Mouse (Mus musculus): Measurements from ENCODE around the gene Btrc. TPM values are rescaled to one million over a fixed set of nuclear protein-coding genes. Genes with fewer than 3 reads are reported as not detected.

Btrc gene
- polyA plus RNA-seq, 1 experiment from 2014 or later, result 30.9 TPM

- Histone ChIP-seq H3K27ac (ENCODE audit: low read length) (no peak overlapping the region), H3K9ac (ENCODE audit: low read length) (no peak overlapping the region), H3K4me1 (ENCODE audit: control insufficient read depth, insufficient read depth, low read length) (peaks cover 3% of the 10 kb centered on the region), H3K9me3 (replicated peaks; ENCODE audit: control insufficient read depth, low read length) (no peaks in the 10 kb centered on the region), H3K36me3 (ENCODE audit: control insufficient read depth, insufficient read depth) (no peaks in the 10 kb centered on the region), H3K4me3 (ENCODE audit: low read length) (no peak overlapping the region), H3K27me3 (ENCODE audit: control insufficient read depth, insufficient read depth, low read length) (no peaks in the 10 kb centered on the region), H3K4me2 (ENCODE audit: low read depth, low read length) (no peak overlapping the region)
- WGBS, result 73% methylated on average over 7 of the region's 7 CpGs
- no peak for ATAC-seq (replicated peaks; ENCODE audit: extremely low read depth, insufficient read depth, low FRiP score)
Observed at GRCm38 (mm10) chr19:45491246-45491645, 127.7 kb downstream of the Btrc start.

- H3K36me3 ChIP-seq (ENCODE audit: control insufficient read depth, insufficient read depth), result no peaks in the 10 kb centered on the region
- H3K4me1 ChIP-seq (ENCODE audit: control insufficient read depth, insufficient read depth, low read length), result no peaks in the 10 kb centered on the region
- H3K27ac ChIP-seq (ENCODE audit: low read length), result no peak overlapping the region
- H3K4me3 ChIP-seq (ENCODE audit: low read length), result no peak overlapping the region
- no peaks in the 10 kb centered on the region for H3K9me3 ChIP-seq (replicated peaks; ENCODE audit: control insufficient read depth, low read length)
- ATAC-seq (replicated peaks; ENCODE audit: extremely low read depth, insufficient read depth, low FRiP score), result no peak
- no peak overlapping the region for H3K9ac ChIP-seq (ENCODE audit: low read length)
- 88% methylated on average over 10 of the region's 10 CpGs for WGBS
- no peaks in the 10 kb centered on the region for H3K27me3 ChIP-seq (ENCODE audit: control insufficient read depth, insufficient read depth, low read length)
- H3K4me2 ChIP-seq (ENCODE audit: low read depth, low read length), result no peak overlapping the region
Observed at GRCm38 (mm10) chr19:45494121-45494775, 130.7 kb downstream of the Btrc start.

GRCm38 (mm10) chr19:45505446-45505845 is 141.9 kb downstream of the Btrc start:
- H3K27me3 ChIP-seq (ENCODE audit: control insufficient read depth, insufficient read depth, low read length), result no peaks in the 10 kb centered on the region
- no peak overlapping the region for H3K4me2 ChIP-seq (ENCODE audit: low read depth, low read length)
- H3K9me3 ChIP-seq (replicated peaks; ENCODE audit: control insufficient read depth, low read length), result no peaks in the 10 kb centered on the region
- no peak overlapping the region for H3K27ac ChIP-seq (ENCODE audit: low read length)
- H3K4me1 ChIP-seq (ENCODE audit: control insufficient read depth, insufficient read depth, low read length), result peaks cover 10% of the 10 kb centered on the region
- H3K4me3 ChIP-seq (ENCODE audit: low read length), result no peak overlapping the region
- ATAC-seq (replicated peaks; ENCODE audit: extremely low read depth, insufficient read depth, low FRiP score), result no peak
- WGBS, result 88% methylated on average over 7 of the region's 7 CpGs
- no peak overlapping the region for H3K9ac ChIP-seq (ENCODE audit: low read length)
- H3K36me3 ChIP-seq (ENCODE audit: control insufficient read depth, insufficient read depth), result peaks cover 5% of the 10 kb centered on the region; the same call in 1 of the 2 replicates

GRCm38 (mm10) chr19:45507531-45507930 is 144.0 kb downstream of the Btrc start:
- Histone ChIP-seq H3K9ac (ENCODE audit: low read length) (peak overlapping the region; percentile 43), H3K27me3 (ENCODE audit: control insufficient read depth, insufficient read depth, low read length) (no peaks in the 10 kb centered on the region), H3K4me1 (ENCODE audit: control insufficient read depth, insufficient read depth, low read length) (peaks cover 10% of the 10 kb centered on the region), H3K4me3 (ENCODE audit: low read length) (peak overlapping the region; percentile 6; the same call in 1 of the 2 replicates), H3K36me3 (ENCODE audit: control insufficient read depth, insufficient read depth) (peaks cover 5% of the 10 kb centered on the region; the same call in 1 of the 2 replicates), H3K9me3 (replicated peaks; ENCODE audit: control insufficient read depth, low read length) (no peaks in the 10 kb centered on the region), H3K4me2 (ENCODE audit: low read depth, low read length) (peak overlapping the region; percentile 53), H3K27ac (ENCODE audit: low read length) (peak overlapping the region; percentile 65)
- peak; percentile 80 for ATAC-seq (replicated peaks; ENCODE audit: extremely low read depth, insufficient read depth, low FRiP score)
- 33% methylated on average over 19 of the region's 19 CpGs for WGBS

- H3K9ac ChIP-seq (ENCODE audit: low read length), result no peak overlapping the region
- H3K9me3 ChIP-seq (replicated peaks; ENCODE audit: control insufficient read depth, low read length), result no peaks in the 10 kb centered on the region
- no peak for ATAC-seq (replicated peaks; ENCODE audit: extremely low read depth, insufficient read depth, low FRiP score)
- H3K36me3 ChIP-seq (ENCODE audit: control insufficient read depth, insufficient read depth), result peaks cover 13% of the 10 kb centered on the region
- H3K27me3 ChIP-seq (ENCODE audit: control insufficient read depth, insufficient read depth, low read length), result no peaks in the 10 kb centered on the region
- 71% methylated on average over 3 of the region's 3 CpGs for WGBS
- no peak overlapping the region for H3K27ac ChIP-seq (ENCODE audit: low read length)
- H3K4me1 ChIP-seq (ENCODE audit: control insufficient read depth, insufficient read depth, low read length), result peaks cover 10% of the 10 kb centered on the region
- no peak overlapping the region for H3K4me3 ChIP-seq (ENCODE audit: low read length)
- H3K4me2 ChIP-seq (ENCODE audit: low read depth, low read length), result no peak overlapping the region
Observed at GRCm38 (mm10) chr19:45510680-45511079, 147.1 kb downstream of the Btrc start.

GRCm38 (mm10) chr19:45511406-45511805 is 147.9 kb downstream of the Btrc start:
- Histone ChIP-seq H3K4me3 (ENCODE audit: low read length) (no peak overlapping the region), H3K36me3 (ENCODE audit: control insufficient read depth, insufficient read depth) (peaks cover 16% of the 10 kb centered on the region), H3K9ac (ENCODE audit: low read length) (no peak overlapping the region), H3K27ac (ENCODE audit: low read length) (no peak overlapping the region), H3K4me1 (ENCODE audit: control insufficient read depth, insufficient read depth, low read length) (peaks cover 10% of the 10 kb centered on the region), H3K9me3 (replicated peaks; ENCODE audit: control insufficient read depth, low read length) (no peaks in the 10 kb centered on the region), H3K4me2 (ENCODE audit: low read depth, low read length) (no peak overlapping the region), H3K27me3 (ENCODE audit: control insufficient read depth, insufficient read depth, low read length) (no peaks in the 10 kb centered on the region)
- 76% methylated on average over 4 of the region's 4 CpGs for WGBS
- no peak for ATAC-seq (replicated peaks; ENCODE audit: extremely low read depth, insufficient read depth, low FRiP score)

- no peaks in the 10 kb centered on the region for H3K27me3 ChIP-seq (ENCODE audit: control insufficient read depth, insufficient read depth, low read length)
- no peaks in the 10 kb centered on the region for H3K9me3 ChIP-seq (replicated peaks; ENCODE audit: control insufficient read depth, low read length)
- no peak overlapping the region for H3K4me2 ChIP-seq (ENCODE audit: low read depth, low read length)
- no peak for ATAC-seq (replicated peaks; ENCODE audit: extremely low read depth, insufficient read depth, low FRiP score)
- peaks cover 19% of the 10 kb centered on the region for H3K36me3 ChIP-seq (ENCODE audit: control insufficient read depth, insufficient read depth)
- 83% methylated on average over 2 of the region's 2 CpGs for WGBS
- H3K27ac ChIP-seq (ENCODE audit: low read length), result no peak overlapping the region
- no peak overlapping the region for H3K4me3 ChIP-seq (ENCODE audit: low read length)
- no peaks in the 10 kb centered on the region for H3K4me1 ChIP-seq (ENCODE audit: control insufficient read depth, insufficient read depth, low read length)
- no peak overlapping the region for H3K9ac ChIP-seq (ENCODE audit: low read length)
Observed at GRCm38 (mm10) chr19:45515341-45515740, 151.8 kb downstream of the Btrc start.

- Histone ChIP-seq H3K4me3 (ENCODE audit: low read length) (no peak overlapping the region), H3K27ac (ENCODE audit: low read length) (no peak overlapping the region), H3K4me1 (ENCODE audit: control insufficient read depth, insufficient read depth, low read length) (no peaks in the 10 kb centered on the region), H3K9ac (ENCODE audit: low read length) (no peak overlapping the region), H3K4me2 (ENCODE audit: low read depth, low read length) (no peak overlapping the region), H3K27me3 (ENCODE audit: control insufficient read depth, insufficient read depth, low read length) (no peaks in the 10 kb centered on the region), H3K36me3 (ENCODE audit: control insufficient read depth, insufficient read depth) (peaks cover 19% of the 10 kb centered on the region), H3K9me3 (replicated peaks; ENCODE audit: control insufficient read depth, low read length) (no peaks in the 10 kb centered on the region)
- 93% methylated on average over 12 of the region's 12 CpGs for WGBS
- ATAC-seq (replicated peaks; ENCODE audit: extremely low read depth, insufficient read depth, low FRiP score), result no peak
Observed at GRCm38 (mm10) chr19:45516264-45516663, 152.7 kb downstream of the Btrc start.

- H3K4me1 ChIP-seq (ENCODE audit: control insufficient read depth, insufficient read depth, low read length), result peaks cover 28% of the 10 kb centered on the region
- ATAC-seq (replicated peaks; ENCODE audit: extremely low read depth, insufficient read depth, low FRiP score), result no peak
- no peak overlapping the region for H3K9ac ChIP-seq (ENCODE audit: low read length)
Observed at GRCm38 (mm10) chr19:45527382-45527781, 163.8 kb downstream of the Btrc start.

More at GRCm38 (mm10) chr19:45527382-45527781, 163.8 kb downstream of the Btrc start:
- Histone ChIP-seq H3K27ac (ENCODE audit: low read length) (peak overlapping the region; percentile 50; the same call in 1 of the 2 replicates), H3K4me2 (ENCODE audit: low read depth, low read length) (no peak overlapping the region), H3K27me3 (ENCODE audit: control insufficient read depth, insufficient read depth, low read length) (no peaks in the 10 kb centered on the region), H3K4me3 (ENCODE audit: low read length) (no peak overlapping the region), H3K36me3 (ENCODE audit: control insufficient read depth, insufficient read depth) (peaks cover 17% of the 10 kb centered on the region), H3K9me3 (replicated peaks; ENCODE audit: control insufficient read depth, low read length) (no peaks in the 10 kb centered on the region)
- WGBS, result 65% methylated on average over 7 of the region's 7 CpGs
